ENCODE assay signal across 26 mouse cellular contexts in genomic region chr8:45774841-45775240, GRCm38 (mm10).
"Had no signal": no experiment of that assay in that cellular context is flagged by ENCODE, and none has a peak within 500 bp of the region (broad histone marks: within the 10 kb centered on the region; RNA-seq: fewer than 3 reads in every experiment).

No protein-coding gene starts in this region.

- H3K27me3 ChIP-seq: embryonic facial prominence, embryonic 12.5 days; embryonic facial prominence, embryonic 13.5 days; embryonic facial prominence, embryonic 15.5 days; forebrain, embryonic 12.5 days; forebrain, embryonic 13.5 days; forebrain, embryonic 15.5 days had no signal

- H3K27ac ChIP-seq: embryonic facial prominence, embryonic 10.5 days; embryonic facial prominence, embryonic 12.5 days; embryonic facial prominence, embryonic 13.5 days; embryonic facial prominence, embryonic 15.5 days; forebrain, embryonic 10.5 days; forebrain, embryonic 12.5 days; forebrain, embryonic 13.5 days; forebrain, embryonic 15.5 days; gastrocnemius, adult 2 months; heart, adult 2 months; heart, embryonic 10.5 days had no signal

- H3K4me3 ChIP-seq: embryonic facial prominence, embryonic 10.5 days; embryonic facial prominence, embryonic 12.5 days; embryonic facial prominence, embryonic 13.5 days; embryonic facial prominence, embryonic 15.5 days; erythroblast, embryonic 14.5 days; forebrain, embryonic 10.5 days; forebrain, embryonic 12.5 days; forebrain, embryonic 13.5 days; forebrain, embryonic 15.5 days; gastrocnemius, adult 2 months; heart, adult 2 months; heart, embryonic 10.5 days had no signal

- H3K4me1 ChIP-seq: embryonic facial prominence, embryonic 10.5 days; embryonic facial prominence, embryonic 12.5 days; embryonic facial prominence, embryonic 13.5 days; embryonic facial prominence, embryonic 15.5 days; forebrain, embryonic 10.5 days; forebrain, embryonic 12.5 days; forebrain, embryonic 13.5 days; forebrain, embryonic 15.5 days; heart, embryonic 10.5 days had no signal

- DNase-seq: cerebellum, adult 9-10 months; cerebellum, adult 9-11 months; cerebellum, postnatal 25 days; cerebellum, postnatal 36 days; embryo, embryonic 11 days; forebrain, postnatal 0 days; gastrocnemius, adult 2 months; gastrocnemius, postnatal 10 days; gastrocnemius, postnatal 14 days; gastrocnemius, postnatal 25 days; gastrocnemius, postnatal 36 days; heart, adult 11 months; heart, adult 18-20 months; heart, adult 2 months had no signal

- ATAC-seq: forebrain, embryonic 13.5 days; forebrain, embryonic 14.5 days; forebrain, embryonic 15.5 days; forebrain, embryonic 16.5 days; forebrain, postnatal 0 days had no signal
